Mouse (Mus musculus) ovary, postnatal 10 days (tissue): Measurements from ENCODE around the gene Tmem114.

Experiments
- DNase-seq: peaks from one replicate; pipeline ENCODE4 v3.0.0; 2022; ENCODE audit warnings: low spot score

Gene Tmem114

GRCm38 (mm10) chr16:8409197-8409596, 15.7 kb downstream of the Tmem114 start:
- no peak for DNase-seq

- DNase-seq = no peak
Measured at GRCm38 (mm10) chr16:8406708-8407107, 18.2 kb downstream of the Tmem114 start.

GRCm38 (mm10) chr16:8402663-8403062, 22.3 kb downstream of the Tmem114 start:
- DNase-seq = no peak

GRCm38 (mm10) chr16:8401171-8401955, 23.6 kb downstream of the Tmem114 start:
- no peak for DNase-seq

GRCm38 (mm10) chr16:8399868-8400267, 25.1 kb downstream of the Tmem114 start:
- no peak for DNase-seq

GRCm38 (mm10) chr16:8394946-8395345, 30.0 kb downstream of the Tmem114 start:
- DNase-seq = no peak

GRCm38 (mm10) chr16:8388491-8388890, 36.4 kb downstream of the Tmem114 start:
- no peak for DNase-seq

GRCm38 (mm10) chr16:8386386-8386785, 38.5 kb downstream of the Tmem114 start:
- no peak for DNase-seq

GRCm38 (mm10) chr16:8385679-8386078, 39.3 kb downstream of the Tmem114 start:
- no peak for DNase-seq

- DNase-seq = no peak
Measured at GRCm38 (mm10) chr16:8384772-8385171, 40.2 kb downstream of the Tmem114 start.

- no peak for DNase-seq
Measured at GRCm38 (mm10) chr16:8383396-8383795, 41.5 kb downstream of the Tmem114 start.

GRCm38 (mm10) chr16:8363066-8363465, 61.9 kb downstream of the Tmem114 start:
- no peak for DNase-seq
